Mouse (Mus musculus) forebrain, embryonic 13.5 days (tissue): ENCODE data around the gene Cep57l1. TPM values are rescaled to one million over a fixed set of nuclear protein-coding genes. Genes with fewer than 3 reads are reported as not detected.

Experiments used
- ATAC-seq: fragments of 200-750 bp; cut with Nextera tagmentation; 2 replicates; pipeline ENCODE4 v1.8.0; 2017
- H3K27ac ChIP-seq: fragments of 300-500 bp; sonication (generic); 2 replicates; pipeline ENCODE4 v1.5.1; 2015; ENCODE audit warnings: inconsistent platforms, mild to moderate bottlenecking, moderate library complexity
- H3K27me3 ChIP-seq: fragments of 300-500 bp; sonication (generic); 2 replicates; pipeline ENCODE4 v1.6.1; 2015; ENCODE audit warnings: mild to moderate bottlenecking, inconsistent platforms
- H3K36me3 ChIP-seq: fragments of 300-500 bp; sonication (generic); 2 replicates; pipeline ENCODE4 v1.6.1; 2015; ENCODE audit warnings: mild to moderate bottlenecking, inconsistent platforms; ENCODE audit not compliant: poor library complexity, severe bottlenecking
- H3K4me1 ChIP-seq: fragments of 300-500 bp; sonication (generic); 2 replicates; pipeline ENCODE4 v1.6.1; 2015; ENCODE audit warnings: inconsistent platforms
- H3K4me2 ChIP-seq: fragments of 300-500 bp; sonication (generic); 2 replicates; pipeline ENCODE4 v1.6.1; 2015; ENCODE audit warnings: inconsistent platforms, mild to moderate bottlenecking, moderate library complexity
- H3K4me3 ChIP-seq: fragments of 300-500 bp; sonication (generic); 2 replicates; pipeline ENCODE4 v1.5.1; 2015; ENCODE audit warnings: mild to moderate bottlenecking, inconsistent platforms
- H3K9ac ChIP-seq: fragments of 300-500 bp; sonication (generic); 2 replicates; pipeline ENCODE4 v1.6.1; 2015; ENCODE audit warnings: mild to moderate bottlenecking, inconsistent platforms
- H3K9me3 ChIP-seq: fragments of 300-500 bp; sonication (generic); replicated peaks from 2 replicates; pipeline ENCODE4 v1.6.1; 2016; ENCODE audit warnings: inconsistent platforms
- WGBS: fragments of 180-500 bp; shearing (Covaris S2); methylation state at CpG from one replicate; pipeline ENCODE4 v1.1.7; 2015; 5-methylcytosine and 5-hydroxymethylcytosine counted together
- polyA plus RNA-seq: library from polyadenylated mRNA; unstranded; fragments of >200 nt; fragmentation: Nextera tagmentation; extraction: Ambion mirVana; gene quantifications from 2 replicates; pipeline ENCODE4 v1.2.1, GENCODE M21; 2015

The Cep57l1 gene
- 21.2 and 23.2 TPM in 2 replicates for polyA plus RNA-seq

DNA sequence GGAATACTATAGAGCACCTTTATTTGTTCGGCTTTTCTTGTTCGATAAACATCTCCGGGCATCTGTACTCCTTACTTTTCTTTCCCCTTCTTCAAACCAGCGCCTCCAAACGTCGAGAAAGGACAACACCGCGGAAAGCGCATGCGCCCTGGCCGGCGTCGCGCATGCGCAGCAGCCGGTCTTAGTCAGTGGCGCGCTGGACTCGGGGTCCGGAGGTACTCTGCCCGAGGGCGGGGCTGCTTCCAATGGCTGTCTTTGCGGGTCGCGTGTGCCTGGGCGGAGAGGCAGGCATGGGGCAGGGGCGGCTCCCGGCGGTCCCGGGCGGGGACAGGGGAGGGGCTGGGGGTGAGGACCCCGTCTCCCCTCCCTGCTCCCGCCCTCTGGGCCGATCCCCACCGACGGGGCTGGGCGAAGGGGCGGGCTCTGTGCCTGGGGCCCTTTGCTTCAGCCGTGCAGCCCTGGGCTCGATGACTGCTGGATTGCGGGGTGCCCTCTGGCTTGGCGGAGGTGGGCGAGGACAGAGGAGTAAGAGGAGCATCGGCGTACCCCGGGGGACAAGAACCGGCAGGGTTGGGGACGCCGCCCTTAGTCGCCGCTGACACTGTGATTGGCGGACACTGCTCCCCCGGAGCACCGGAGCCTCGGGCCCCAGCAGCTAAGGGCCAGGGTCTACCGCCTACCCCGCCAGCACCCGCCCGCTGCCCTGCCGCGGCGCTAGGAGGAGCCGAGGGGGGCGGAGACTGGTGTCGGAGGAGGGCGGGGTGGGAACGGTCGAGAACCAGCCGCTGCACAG is at the start of gene Cep57l1, which contains the start of gene Sesn1:
TSS of gene Cep57l1 (minus strand) at position 101 of the 793 bp plus-strand sequence.
TSS of gene Sesn1 (plus strand) at position 165 of the 793 bp plus-strand sequence.
- no peaks in the 10 kb centered on the region for H3K36me3 ChIP-seq
- H3K4me1 ChIP-seq: peaks cover 36% of the 10 kb centered on the region
- no peaks in the 10 kb centered on the region for H3K9me3 ChIP-seq
- H3K27ac ChIP-seq: peak within 1 kb of the TSS; percentile 97
- 0% methylated on average over 67 of the region's 69 CpGs for WGBS
- H3K9ac ChIP-seq: peak within 1 kb of the TSS; percentile 85
- H3K27me3 ChIP-seq: no peaks in the 10 kb centered on the region
- H3K4me3 ChIP-seq: peak within 1 kb of the TSS; percentile 80
- peak within 1 kb of the TSS; percentile 65 for H3K4me2 ChIP-seq
- peak; percentile 96 for ATAC-seq

DNA sequence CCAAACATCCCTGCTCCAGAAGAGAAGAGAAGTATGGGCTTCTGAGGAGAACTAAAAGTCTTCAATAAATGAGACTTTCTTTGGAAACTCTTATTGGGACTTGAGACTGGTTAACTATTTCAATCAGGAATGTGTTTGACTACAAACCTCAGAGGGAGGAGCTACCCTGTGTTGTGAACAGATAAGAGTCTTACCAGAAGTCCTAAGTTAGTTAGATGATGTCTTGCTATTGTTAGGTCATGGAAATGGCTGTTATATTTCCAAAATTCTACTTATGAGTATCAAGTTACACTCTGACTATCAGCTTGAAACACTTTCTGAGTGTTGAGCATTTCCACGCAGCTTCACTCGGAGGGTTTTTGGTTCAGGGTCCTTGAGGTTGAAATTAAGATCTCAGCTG is 39.0 kb upstream of the Cep57l1 start:
- no peaks in the 10 kb centered on the region for H3K4me1 ChIP-seq
- no peak overlapping the region for H3K4me2 ChIP-seq
- 0 out of 2 replicates have a peak, but pooled peaks cover 4% of the 10 kb centered on the region for H3K36me3 ChIP-seq
- no peak overlapping the region for H3K4me3 ChIP-seq
- no peak for ATAC-seq
- H3K9me3 ChIP-seq: no peaks in the 10 kb centered on the region; the same call in 1 of the 2 replicates
- no peaks in the 10 kb centered on the region for H3K27me3 ChIP-seq
- H3K27ac ChIP-seq: no peak overlapping the region
- WGBS: 97% methylated on average over 2 of the region's 2 CpGs
- no peak overlapping the region for H3K9ac ChIP-seq

DNA sequence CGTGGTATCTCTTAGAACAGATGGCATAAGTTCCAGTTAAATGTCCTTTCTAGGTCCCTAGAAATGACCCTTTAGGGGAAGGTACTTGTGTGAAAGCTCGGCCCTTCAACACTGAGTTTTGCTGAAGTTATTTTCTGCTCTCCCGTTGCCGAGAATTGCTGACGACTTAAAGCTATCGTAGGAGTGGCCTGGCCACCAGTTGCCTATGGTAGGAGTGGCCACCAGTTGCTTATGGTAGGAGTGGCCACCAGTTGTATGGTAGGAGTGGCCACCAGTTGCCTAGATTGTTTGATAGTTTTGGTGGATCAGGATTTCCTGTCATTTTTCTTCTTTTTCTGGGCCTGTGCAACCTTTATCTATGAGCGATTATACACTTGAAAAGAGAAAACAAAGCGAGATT is 38.1 kb upstream of the Cep57l1 start:
- Histone ChIP-seq H3K9ac (no peak overlapping the region), H3K4me3 (no peak overlapping the region), H3K9me3 (no peaks in the 10 kb centered on the region; the same call in 1 of the 2 replicates), H3K4me1 (no peaks in the 10 kb centered on the region), H3K4me2 (no peak overlapping the region), H3K36me3 (0 out of 2 replicates have a peak, but pooled peaks cover 4% of the 10 kb centered on the region), H3K27ac (no peak overlapping the region), H3K27me3 (no peaks in the 10 kb centered on the region)
- WGBS: 96% methylated on average over 8 of the region's 8 CpGs
- ATAC-seq: no peak

DNA sequence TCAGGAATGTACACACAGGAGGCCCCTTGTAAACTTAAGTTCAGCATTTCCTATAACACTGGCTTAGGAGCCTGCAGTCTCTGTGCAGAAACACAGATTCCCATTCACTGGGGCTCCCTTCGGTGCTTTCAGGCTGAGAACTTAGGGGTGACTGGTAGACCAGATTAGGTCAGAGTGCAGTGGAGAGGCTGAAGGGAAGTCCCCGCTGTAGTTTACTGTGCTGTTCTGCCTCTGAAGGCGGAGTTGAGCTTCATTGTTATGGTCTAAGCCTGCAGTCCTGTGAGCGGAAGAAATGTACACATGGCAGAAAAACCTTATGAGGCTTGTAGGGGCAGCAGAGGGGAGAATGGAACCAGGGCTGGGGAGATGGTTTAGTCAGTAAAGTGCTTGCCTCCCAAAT is 29.2 kb upstream of the Cep57l1 start:
- Histone ChIP-seq H3K4me2 (no peak overlapping the region), H3K9ac (no peak overlapping the region), H3K36me3 (no peaks in the 10 kb centered on the region; the same call in 1 of the 2 replicates), H3K4me1 (peaks cover 6% of the 10 kb centered on the region; the same call in 1 of the 2 replicates), H3K9me3 (no peaks in the 10 kb centered on the region), H3K27me3 (no peaks in the 10 kb centered on the region), H3K4me3 (no peak overlapping the region), H3K27ac (no peak overlapping the region)
- ATAC-seq: no peak
- 81% methylated on average over 4 of the region's 4 CpGs for WGBS

DNA sequence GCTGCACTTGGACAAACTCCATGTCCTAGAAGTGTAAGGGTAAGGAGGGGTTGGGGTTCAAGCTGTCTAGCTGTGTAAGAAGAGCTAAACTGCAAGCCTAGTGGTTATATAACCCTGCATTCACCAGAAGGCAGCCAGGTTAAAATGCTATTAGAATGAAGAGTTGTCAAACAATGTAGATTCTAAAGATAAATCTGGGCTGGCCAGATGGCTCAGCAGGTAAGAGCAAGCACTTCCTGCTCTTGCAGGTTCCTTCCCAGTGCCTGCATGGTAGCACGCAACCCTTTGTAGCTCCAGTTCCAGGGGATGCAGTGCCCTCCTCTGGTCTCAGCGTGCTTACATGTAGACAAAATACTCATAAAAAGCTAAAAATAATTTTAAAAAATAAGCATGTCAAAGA is 24.5 kb upstream of the Cep57l1 start:
- WGBS: 90% methylated on average over 2 of the region's 2 CpGs
- H3K27me3 ChIP-seq: no peaks in the 10 kb centered on the region
- ATAC-seq: no peak
- no peak overlapping the region for H3K4me2 ChIP-seq
- peaks cover 6% of the 10 kb centered on the region; the same call in 1 of the 2 replicates for H3K4me1 ChIP-seq
- no peak overlapping the region for H3K27ac ChIP-seq
- no peak overlapping the region for H3K4me3 ChIP-seq
- no peaks in the 10 kb centered on the region; the same call in 1 of the 2 replicates for H3K36me3 ChIP-seq
- H3K9me3 ChIP-seq: no peaks in the 10 kb centered on the region
- H3K9ac ChIP-seq: no peak overlapping the region

DNA sequence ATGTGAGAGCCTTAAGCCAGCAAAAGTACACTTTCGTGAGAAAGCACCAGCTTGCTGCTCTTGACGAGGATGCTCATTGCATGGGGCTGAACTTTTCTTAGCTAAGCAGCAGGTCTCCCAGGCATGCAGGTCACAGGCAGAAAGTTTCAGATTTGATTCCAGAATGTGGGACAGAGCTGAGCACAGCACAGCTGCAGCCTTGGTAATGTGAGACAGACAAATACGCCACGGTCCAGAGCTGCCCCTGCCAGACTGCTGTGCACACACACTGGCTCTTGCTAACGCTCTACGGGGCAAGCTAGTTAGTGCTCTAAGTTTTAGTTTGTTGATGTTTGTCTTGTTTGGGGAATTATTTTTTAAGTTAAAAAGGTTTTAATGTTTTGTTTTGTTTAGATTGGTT is 22.5 kb upstream of the Cep57l1 start:
- WGBS: 72% methylated on average over 6 of the region's 6 CpGs
- H3K9ac ChIP-seq: no peak overlapping the region

DNA sequence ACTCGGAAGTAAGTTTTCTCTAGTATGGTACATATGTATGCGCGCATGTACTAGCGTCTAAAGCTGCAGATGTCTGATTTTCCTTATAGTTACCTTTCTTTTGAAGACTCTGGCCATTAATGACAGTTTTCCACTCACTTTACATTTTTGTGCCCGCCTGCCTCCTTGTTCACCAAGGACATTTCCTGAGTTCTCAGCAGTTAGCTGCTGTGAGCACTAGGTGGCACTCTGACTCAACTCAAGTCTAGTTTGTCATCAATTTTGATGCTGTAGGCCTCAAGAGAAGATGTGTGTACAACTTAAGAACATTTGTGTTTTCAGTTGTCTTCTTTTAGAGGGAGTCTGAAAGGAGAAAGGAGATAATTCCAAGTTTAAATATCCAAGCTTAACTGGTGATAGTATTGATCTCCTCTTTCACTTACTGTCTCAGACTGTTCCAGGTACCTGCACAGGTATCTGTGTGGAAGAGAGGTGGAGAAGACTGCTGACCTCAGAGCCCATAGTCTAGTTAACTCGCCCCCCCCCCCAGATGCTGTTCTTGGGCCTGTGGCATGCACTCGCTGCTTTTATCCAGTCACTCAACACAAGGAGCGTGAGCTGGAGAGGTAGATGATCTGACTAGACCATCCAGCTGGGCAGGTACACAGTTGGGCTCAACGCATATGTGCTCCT is 21.3 kb upstream of the Cep57l1 start:
- Histone ChIP-seq H3K4me3 (no peak overlapping the region), H3K27ac (no peak overlapping the region), H3K4me1 (peaks cover 6% of the 10 kb centered on the region; the same call in 1 of the 2 replicates), H3K27me3 (no peaks in the 10 kb centered on the region), H3K4me2 (no peak overlapping the region), H3K9ac (no peak overlapping the region), H3K36me3 (no peaks in the 10 kb centered on the region), H3K9me3 (no peaks in the 10 kb centered on the region)
- 57% methylated on average over 9 of the region's 9 CpGs for WGBS
- peak; percentile 63; the same call in 1 of the 2 replicates for ATAC-seq

More for the DNA sequence above, 22.5 kb upstream of the Cep57l1 start:
- Histone ChIP-seq H3K9me3 (no peaks in the 10 kb centered on the region), H3K4me3 (no peak overlapping the region), H3K4me1 (peaks cover 6% of the 10 kb centered on the region; the same call in 1 of the 2 replicates), H3K27ac (no peak overlapping the region), H3K4me2 (no peak overlapping the region), H3K36me3 (no peaks in the 10 kb centered on the region; the same call in 1 of the 2 replicates), H3K27me3 (no peaks in the 10 kb centered on the region)
- no peak for ATAC-seq

DNA sequence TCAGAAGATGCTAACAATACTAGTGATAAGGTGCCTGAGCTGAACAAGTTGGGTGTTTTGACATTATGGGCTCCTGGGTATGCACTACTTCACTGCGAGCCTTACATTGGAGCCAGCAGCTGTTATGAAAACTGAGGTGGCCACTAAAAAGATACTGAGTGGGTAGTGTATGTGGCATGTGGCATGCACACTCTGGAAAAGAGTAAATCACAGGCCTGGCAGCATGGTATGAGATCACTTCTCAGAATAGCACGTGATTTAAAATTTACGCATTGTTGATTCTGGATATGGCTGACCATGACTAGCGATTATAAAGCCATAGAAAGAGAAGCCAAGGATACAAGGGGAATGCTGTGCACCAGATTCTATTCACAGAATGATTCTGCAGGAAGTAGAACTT is 20.8 kb upstream of the Cep57l1 start:
- 69% methylated on average over 4 of the region's 4 CpGs for WGBS
- Histone ChIP-seq H3K9ac (no peak overlapping the region), H3K4me2 (no peak overlapping the region), H3K4me1 (peaks cover 5% of the 10 kb centered on the region; the same call in 1 of the 2 replicates), H3K27ac (no peak overlapping the region), H3K9me3 (no peaks in the 10 kb centered on the region), H3K36me3 (no peaks in the 10 kb centered on the region), H3K4me3 (no peak overlapping the region), H3K27me3 (no peaks in the 10 kb centered on the region)
- no peak for ATAC-seq

DNA sequence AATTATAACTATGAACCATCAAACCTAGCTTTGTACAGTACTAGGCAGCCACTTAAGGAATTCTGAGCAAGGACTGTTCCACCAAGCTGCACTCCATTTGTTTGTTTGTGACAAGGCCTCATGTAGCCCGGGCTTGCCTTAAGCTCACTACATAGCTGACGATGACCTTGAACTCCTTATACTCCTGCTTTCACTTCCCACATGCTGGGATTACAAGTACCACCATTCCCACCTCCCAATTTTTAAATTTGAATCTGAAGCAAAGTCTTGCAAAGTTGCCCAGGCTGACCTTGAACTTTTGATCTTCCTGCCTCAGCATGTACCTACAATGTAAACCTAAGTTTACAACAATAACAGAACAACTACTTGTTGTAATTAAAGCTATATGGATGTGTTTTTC is 20.3 kb upstream of the Cep57l1 start:
- no peaks in the 10 kb centered on the region for H3K27me3 ChIP-seq
- ATAC-seq: no peak
- no peak overlapping the region for H3K4me3 ChIP-seq
- H3K27ac ChIP-seq: no peak overlapping the region
- WGBS: 91% methylated on average over 2 of the region's 2 CpGs
- no peak overlapping the region for H3K4me2 ChIP-seq
- H3K9ac ChIP-seq: no peak overlapping the region
- H3K4me1 ChIP-seq: 0 out of 2 replicates have a peak, but pooled peaks cover under 1% of the 10 kb centered on the region
- no peaks in the 10 kb centered on the region for H3K9me3 ChIP-seq
- no peaks in the 10 kb centered on the region for H3K36me3 ChIP-seq

DNA sequence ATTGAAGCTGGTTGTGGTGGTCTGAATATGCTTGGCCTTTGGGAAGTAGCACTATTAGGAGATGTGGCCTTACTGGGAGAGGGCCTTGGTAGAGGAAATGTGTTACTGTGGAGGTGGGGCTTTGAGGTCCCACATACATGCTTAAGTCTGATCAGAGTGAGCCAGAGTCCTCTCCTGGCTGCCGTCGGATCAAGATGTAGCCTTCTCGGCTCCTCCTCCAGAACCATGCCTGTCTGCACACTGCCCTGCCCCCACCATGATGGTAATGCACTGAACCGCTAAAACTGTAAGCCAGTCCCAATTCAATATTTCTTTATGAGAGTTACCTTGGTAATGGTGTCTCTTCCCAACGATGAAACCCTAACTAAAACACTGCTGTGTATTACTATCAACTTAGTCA is 19.5 kb upstream of the Cep57l1 start:
- ATAC-seq: no peak
- H3K9ac ChIP-seq: no peak overlapping the region

DNA sequence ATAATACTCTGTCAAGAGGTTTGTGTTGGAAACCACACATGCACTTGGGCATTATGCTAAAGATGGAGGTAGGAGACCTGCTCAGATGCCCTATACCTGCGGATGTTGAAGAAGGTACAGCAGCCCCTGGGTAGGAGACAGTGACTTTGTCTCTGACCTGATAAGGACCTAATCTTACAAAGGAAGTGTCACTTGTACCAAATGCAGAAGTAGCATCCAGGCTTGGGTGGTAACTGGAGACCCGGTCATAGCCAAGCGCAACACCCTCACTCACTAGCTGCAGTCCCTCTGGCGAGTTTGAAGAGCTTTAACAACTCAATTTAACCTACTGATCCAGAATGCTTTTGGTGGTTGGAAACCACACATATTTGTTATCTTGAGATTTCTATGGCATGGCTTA is 18.1 kb upstream of the Cep57l1 start:
- H3K9me3 ChIP-seq: no peaks in the 10 kb centered on the region
- WGBS: 89% methylated on average over 4 of the region's 4 CpGs
- H3K36me3 ChIP-seq: no peaks in the 10 kb centered on the region
- H3K4me3 ChIP-seq: no peak overlapping the region
- ATAC-seq: no peak
- no peak overlapping the region for H3K27ac ChIP-seq
- no peak overlapping the region for H3K4me2 ChIP-seq
- no peaks in the 10 kb centered on the region for H3K4me1 ChIP-seq
- H3K27me3 ChIP-seq: no peaks in the 10 kb centered on the region
- no peak overlapping the region for H3K9ac ChIP-seq

More for the DNA sequence above, 19.5 kb upstream of the Cep57l1 start:
- Histone ChIP-seq H3K9me3 (no peaks in the 10 kb centered on the region), H3K4me1 (no peaks in the 10 kb centered on the region), H3K4me2 (no peak overlapping the region), H3K27me3 (no peaks in the 10 kb centered on the region), H3K36me3 (no peaks in the 10 kb centered on the region), H3K27ac (no peak overlapping the region), H3K4me3 (no peak overlapping the region)
- 87% methylated on average over 5 of the region's 5 CpGs for WGBS

DNA sequence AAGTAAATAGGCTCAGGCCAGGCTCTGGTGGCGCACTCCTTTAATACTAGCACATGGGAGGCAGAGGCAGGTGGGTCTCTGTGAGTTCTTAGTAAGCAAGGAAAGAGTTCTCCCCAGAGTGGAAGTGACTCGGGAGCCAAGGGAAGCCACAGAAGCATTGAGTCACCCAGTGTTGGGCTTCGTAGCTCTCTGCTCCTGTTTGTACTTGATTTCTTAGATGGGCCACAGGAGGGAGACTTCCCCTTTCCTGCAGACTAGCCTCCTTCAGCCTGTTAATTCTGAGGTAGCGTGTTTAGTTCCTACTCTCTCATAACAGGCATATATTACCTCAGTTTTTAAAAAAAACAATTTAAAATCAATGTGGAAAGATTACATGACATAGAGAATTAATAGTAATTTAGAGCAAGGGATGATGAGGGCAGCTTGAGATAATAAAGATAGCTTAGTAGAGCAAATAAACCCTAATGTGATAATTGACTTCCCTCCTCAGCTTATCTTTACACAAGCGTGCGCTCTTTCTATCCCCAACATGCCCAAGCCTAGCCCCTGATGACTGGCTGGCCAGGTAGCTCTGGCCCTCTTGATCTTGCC is 16.9 kb upstream of the Cep57l1 start:
- WGBS: 93% methylated on average over 6 of the region's 6 CpGs
- Histone ChIP-seq H3K4me2 (no peak overlapping the region), H3K4me1 (no peaks in the 10 kb centered on the region), H3K9ac (no peak overlapping the region), H3K4me3 (no peak overlapping the region), H3K27me3 (no peaks in the 10 kb centered on the region), H3K27ac (no peak overlapping the region), H3K9me3 (no peaks in the 10 kb centered on the region), H3K36me3 (no peaks in the 10 kb centered on the region)
- no peak for ATAC-seq
